Mouse (Mus musculus): ENCODE measurements around the gene Abl1.
A peak's percentile ranks its signal among the peaks of the same experiment; 100 is the strongest.

DNA sequence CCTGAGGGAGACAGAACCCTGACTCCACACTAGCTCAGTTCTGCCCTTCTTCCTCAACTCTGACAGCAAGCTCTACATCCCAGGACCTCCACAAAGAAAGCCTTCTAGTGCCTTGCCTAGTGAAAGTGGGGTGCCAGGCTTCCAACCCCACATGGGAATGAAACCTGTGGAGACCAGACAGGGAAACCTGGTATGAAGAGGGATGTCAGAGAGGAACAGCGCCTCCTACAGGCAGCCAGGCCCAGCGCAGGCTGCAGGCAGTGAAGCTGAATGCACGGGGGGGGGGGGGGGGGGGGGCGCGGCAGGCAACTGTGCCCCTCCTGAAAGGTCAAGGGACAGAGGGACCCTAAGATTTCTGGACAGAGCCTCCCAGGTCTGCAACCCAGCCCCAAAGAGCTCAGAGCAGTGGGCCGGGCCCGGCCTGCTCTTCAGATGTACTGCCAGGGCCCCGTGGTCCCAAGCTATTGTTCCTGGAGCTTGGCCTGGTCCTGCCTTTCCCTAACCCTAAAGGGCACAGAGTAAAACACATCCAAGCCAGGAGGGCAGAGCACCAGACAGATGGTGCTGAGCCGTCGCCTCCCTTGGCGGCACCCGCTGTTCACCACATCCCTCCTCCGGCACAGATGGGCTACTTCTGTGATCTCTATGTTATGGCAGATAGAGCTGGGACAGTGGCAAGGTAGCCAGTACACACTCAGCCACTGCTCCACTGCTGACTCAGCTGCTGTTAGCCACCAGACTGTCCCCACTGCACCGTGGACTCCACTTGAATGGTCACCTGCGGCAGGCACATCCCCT, 136.0 kb downstream of the Abl1 start:
- TF ChIP-seq CTCF (IDR thresholded peaks at IDR 0.05; ENCODE audit: low read depth, low read length): peak; percentile 50
- TF ChIP-seq POLR2A (IDR thresholded peaks at IDR 0.05; ENCODE audit: borderline replicate concordance, low read depth, low read length): no peak
